Mouse (Mus musculus): Measurements from ENCODE around the gene Gsdma3.

DNA sequence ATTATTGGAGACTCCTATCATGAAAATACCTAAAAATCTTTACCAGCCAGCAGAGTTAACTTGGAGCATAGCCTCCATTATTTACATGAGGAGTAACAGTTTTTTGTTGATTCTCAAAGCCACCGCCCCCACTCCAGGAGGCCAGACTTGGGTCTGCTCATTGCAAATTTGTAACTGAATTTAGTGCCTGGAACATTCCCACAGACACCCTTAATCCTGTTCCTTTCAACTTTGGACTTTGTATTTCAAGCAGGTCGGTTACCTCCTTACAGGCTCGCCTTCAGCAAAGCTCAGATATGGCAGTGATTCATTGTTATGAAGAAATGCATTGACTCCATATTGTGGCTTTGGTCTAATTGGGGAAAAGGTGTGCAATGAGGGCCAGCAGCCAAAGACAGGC, 18.6 kb downstream of the Gsdma3 start:
- TF ChIP-seq POLR2A (IDR thresholded peaks at IDR 0.05; ENCODE audit: control insufficient read depth, extremely low read depth, insufficient read depth, low read length, poor library complexity) (no peak), CTCF (IDR thresholded peaks at IDR 0.05; ENCODE audit: borderline replicate concordance, control insufficient read depth, extremely low read depth, insufficient read depth, low read length, poor library complexity) (no peak)
